Comparison of ENCODE assay signal across 18 mouse cellular contexts in the genomic region with DNA sequence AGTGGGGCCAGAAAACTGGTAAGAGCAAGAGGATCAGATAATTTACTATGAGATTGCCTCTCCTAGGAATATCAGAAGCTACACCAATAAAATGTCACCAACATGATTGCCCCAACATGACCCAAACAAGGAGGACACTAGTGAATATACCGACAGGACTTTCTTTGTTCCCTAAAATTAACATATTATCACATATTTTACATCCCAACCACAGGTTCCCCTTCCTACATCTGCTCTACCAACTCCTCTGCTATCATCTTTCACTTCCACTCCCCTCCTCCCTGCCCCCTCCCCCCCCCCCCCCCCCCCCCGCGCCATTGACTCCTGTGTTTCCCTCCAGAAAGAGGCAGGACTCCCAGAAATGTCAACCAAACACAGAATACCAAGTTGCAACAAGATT.
"Had no signal": no experiment of that assay in that cellular context is flagged by ENCODE, and none has a peak within 500 bp of the region (broad histone marks: within the 10 kb centered on the region; RNA-seq: fewer than 3 reads in every experiment).

No protein-coding gene starts in this region.

- H3K27me3 ChIP-seq: midbrain, embryonic 13.5 days; midbrain, embryonic 15.5 days; neural tube, embryonic 13.5 days; neural tube, embryonic 15.5 days had no signal

- H3K27ac ChIP-seq: midbrain, embryonic 10.5 days; midbrain, embryonic 13.5 days; midbrain, embryonic 15.5 days; neural tube, embryonic 13.5 days; neural tube, embryonic 15.5 days had no signal

- H3K9me3 ChIP-seq: midbrain, embryonic 10.5 days; midbrain, embryonic 13.5 days; midbrain, embryonic 15.5 days; neural tube, embryonic 13.5 days; neural tube, embryonic 15.5 days had no signal

- DNase-seq: lung, adult 18-20 months; lung, embryonic 14.5 days; lung, postnatal 10 days; lung, postnatal 4 days; retina, postnatal 1 day; right cerebral cortex, adult 18-20 months; right cerebral cortex, postnatal 25 days; right cerebral cortex, postnatal 4 days; spleen, adult 18-20 months; thymus, adult 18-20 months; thymus, postnatal 14 days; thymus, postnatal 36 days had no signal

- H3K4me3 ChIP-seq: midbrain, embryonic 10.5 days; midbrain, embryonic 13.5 days; midbrain, embryonic 15.5 days; myocyte; neural tube, embryonic 13.5 days; neural tube, embryonic 15.5 days had no signal

- H3K9ac ChIP-seq: lung, embryonic 14.5 days; midbrain, embryonic 13.5 days; midbrain, embryonic 15.5 days; neural tube, embryonic 13.5 days; neural tube, embryonic 15.5 days had no signal

- H3K4me2 ChIP-seq: lung, embryonic 14.5 days; midbrain, embryonic 13.5 days; midbrain, embryonic 15.5 days; neural tube, embryonic 13.5 days; neural tube, embryonic 15.5 days had no signal

- ATAC-seq: midbrain, embryonic 13.5 days; midbrain, embryonic 15.5 days had no signal

- H3K4me1 ChIP-seq: midbrain, embryonic 10.5 days; midbrain, embryonic 13.5 days; midbrain, embryonic 15.5 days; neural tube, embryonic 13.5 days; neural tube, embryonic 15.5 days had no signal

- H3K36me3 ChIP-seq: midbrain, embryonic 10.5 days; midbrain, embryonic 13.5 days; midbrain, embryonic 15.5 days; neural tube, embryonic 13.5 days; neural tube, embryonic 15.5 days had no signal
